Mouse (Mus musculus) mouse trophoblast stem cell (cell line): Measurements from ENCODE around the gene Prmt9.

ENCODE experiments used
- in situ Hi-C, 2 experiments: fragments of 300-500 bp; cut with MseI, MboI; formaldehyde crosslinking; loops; 2 replicates in 1 of 2; 3 replicates in 1 of 2; pipeline ENCODE4 v1.15.1; 2025

Prmt9 gene

DNA sequence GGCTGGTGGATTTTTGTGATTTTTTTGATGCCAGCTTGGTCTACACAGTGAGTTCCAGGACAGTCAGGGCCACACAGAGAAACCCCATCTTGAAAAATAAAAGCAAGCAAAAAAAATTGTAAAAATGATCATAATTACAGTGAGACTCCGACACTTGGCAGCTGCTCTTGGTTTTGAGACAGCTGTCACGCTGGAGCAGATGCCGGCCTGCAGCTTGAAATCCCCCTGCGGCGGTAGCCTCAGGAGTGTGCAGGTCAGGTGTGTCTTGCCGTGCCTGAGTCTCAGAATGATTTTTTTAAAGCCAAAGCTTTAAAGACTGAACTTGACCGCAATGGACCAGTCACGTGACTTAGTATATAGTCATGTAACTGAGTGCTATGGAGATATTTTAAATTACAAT is 23.1 kb upstream of the Prmt9 start:
- in situ Hi-C loops: loop anchor here in 1 of 2 experiments (10.0 kb wide), 1 partner anchor 101 kb away; no protein-coding TSS in a partner anchor

DNA sequence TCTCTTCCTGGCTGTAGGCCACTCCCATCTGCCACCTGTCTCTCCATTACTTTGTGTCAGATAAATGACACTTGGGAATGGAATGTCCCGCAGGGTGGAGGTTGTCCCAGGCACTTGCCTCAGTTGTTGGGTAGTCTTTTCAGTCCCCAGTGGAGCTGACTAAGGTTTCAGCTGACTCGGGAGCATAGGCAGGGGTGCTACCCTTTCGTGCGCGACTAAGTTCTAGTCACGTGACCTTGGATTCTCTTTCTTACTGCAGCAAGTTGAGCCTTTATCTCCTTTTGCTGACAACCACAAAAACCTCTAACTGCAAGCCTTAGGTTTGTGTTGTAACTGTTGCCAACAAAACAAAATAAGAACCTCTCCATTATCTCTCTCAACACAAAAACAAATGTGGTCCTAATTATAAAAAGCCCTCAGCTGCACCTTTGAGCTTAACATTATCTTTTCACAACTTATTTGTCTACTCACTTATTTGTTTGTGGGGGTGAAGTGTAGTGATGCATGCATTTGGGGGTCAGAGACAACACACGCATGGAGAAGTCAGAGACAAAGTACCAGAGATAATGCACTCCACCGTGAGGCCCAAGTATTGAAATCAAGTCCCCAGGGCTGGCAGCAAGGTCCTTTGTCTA is 14.7 kb upstream of the Prmt9 start:
- in situ Hi-C loops: no loop called here

- in situ Hi-C loops: no loop called here
Observed at GRCm38 (mm10) chr8:77535026-77535595, 14.1 kb upstream of the Prmt9 start.

DNA sequence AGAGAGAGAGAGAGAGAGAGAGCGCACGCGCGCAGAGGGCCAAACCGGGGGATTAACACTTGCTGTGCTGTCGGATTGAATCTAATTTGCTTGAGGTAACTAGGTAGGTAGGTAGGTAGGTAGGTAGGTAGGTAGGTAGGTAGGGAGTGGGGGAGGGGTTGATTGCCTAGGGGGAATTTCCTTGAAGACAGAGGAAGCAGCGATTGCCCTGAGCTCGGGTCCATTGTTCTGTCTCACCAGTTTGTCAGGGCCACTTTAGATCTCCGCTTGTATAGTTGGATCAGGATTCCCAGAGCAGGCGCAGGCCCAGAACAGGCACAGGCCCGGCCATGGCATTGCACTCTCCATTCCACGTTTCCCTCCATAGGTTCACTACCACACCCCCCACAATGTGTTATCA is 12.4 kb upstream of the Prmt9 start:
- in situ Hi-C loops: no loop called here

- in situ Hi-C loops: no loop called here
Observed at GRCm38 (mm10) chr8:77538256-77538655, 10.9 kb upstream of the Prmt9 start.

GRCm38 (mm10) chr8:77543152-77543777 is 5.9 kb upstream of the Prmt9 start:
- in situ Hi-C loops: no loop called here

- in situ Hi-C loops: no loop called here
Observed at GRCm38 (mm10) chr8:77544428-77544827, 4.8 kb upstream of the Prmt9 start.

DNA sequence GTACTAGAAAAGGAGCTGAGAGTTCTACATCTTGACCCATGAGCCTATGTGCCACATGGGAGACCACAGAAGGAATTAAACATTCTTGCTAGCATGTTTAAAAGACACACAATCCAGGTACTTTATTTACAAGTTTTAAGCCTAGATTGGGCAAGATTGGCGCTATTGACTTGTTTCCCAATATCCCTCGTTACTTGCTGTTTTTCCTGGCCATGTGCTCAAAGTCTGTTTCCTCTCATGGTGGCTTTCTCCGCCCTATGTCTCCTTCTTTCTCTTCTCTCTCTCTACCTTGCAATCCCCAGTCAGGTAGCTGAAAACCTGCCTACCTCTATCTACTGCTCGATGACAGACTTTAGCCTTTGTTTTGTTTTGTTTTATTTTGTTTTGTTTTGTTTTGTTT is 3.6 kb upstream of the Prmt9 start:
- in situ Hi-C loops: no loop called here

DNA sequence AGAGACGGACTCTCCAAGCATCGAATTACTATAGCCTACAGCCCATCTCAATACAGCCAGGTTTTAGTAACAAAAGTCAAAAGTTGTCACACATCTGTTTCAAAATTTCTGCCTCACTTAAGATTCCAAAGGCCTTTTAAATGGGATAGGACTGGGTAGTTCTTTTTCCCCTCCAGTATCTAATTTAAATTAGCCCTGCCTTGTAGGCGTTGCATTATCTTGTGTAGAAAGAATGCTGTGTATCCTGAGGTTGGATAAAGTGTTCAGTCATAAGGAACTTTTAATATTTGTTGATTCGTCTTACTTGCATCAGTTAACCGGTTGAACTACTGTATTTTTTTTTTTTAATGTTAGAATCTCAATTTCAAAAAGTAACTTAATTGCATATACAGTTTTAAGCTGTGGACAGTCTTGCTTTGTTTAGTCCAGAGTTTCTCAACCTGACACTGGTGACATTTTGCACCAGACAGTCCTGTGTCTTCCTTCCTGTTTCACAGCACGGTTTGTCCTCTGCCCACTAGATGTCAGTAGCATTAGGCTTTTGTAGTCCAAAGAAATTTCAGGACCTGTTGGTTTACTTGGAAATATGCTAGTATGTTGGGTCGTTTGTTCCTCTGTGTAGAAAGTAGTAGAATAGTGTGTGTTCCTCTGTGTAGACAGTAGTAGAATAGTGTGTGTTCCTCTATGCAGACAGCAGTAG is 834 bp downstream of the Prmt9 start:
- in situ Hi-C loops: no loop called here

GRCm38 (mm10) chr8:77552491-77552890 is 3.3 kb downstream of the Prmt9 start:
- in situ Hi-C loops: no loop called here

DNA sequence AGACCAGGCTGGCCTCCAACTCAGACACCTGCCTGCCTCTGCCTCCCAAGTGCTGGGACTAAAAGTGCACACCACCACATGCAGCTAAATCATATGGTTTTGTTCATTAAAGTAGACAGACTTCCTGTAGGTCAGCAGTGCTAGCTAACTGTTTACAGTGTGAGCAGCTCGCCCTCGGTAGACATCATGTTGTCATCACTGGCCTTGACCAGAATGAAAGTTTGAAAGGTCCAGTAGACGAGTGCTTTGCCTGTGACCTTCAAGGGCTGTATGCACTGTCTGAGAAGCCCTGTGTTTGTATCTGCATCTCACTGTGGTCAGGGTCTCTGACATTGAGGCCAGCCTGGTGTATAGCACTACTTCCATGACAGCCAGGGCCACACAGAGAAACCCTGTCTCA is 12.2 kb downstream of the Prmt9 start:
- in situ Hi-C loops: no loop called here

GRCm38 (mm10) chr8:77574229-77574628 is 25.0 kb downstream of the Prmt9 start:
- in situ Hi-C loops: no loop called here

- in situ Hi-C loops: no loop called here
Observed at GRCm38 (mm10) chr8:77577674-77578073, 28.5 kb downstream of the Prmt9 start.

DNA sequence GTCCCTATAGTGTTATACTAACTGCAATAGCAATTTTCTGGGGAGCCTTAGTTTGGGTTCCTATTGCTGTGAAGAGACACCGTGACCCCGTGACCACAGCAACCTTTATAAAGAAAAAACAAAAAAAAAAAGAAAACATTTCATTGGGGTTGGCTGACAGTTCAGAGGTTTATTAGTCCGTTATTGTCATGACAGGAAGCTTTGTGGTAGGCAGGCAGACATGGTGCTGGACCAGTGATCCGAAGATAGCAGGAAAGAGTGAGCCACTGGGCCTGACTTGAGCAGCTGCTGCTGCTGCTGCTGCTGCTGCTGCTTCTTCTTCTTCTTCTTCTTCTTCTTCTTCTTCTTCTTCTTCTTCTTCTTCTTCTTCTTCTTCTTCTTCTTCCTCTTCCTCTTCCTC is 35.0 kb downstream of the Prmt9 start:
- in situ Hi-C loops: no loop called here

- in situ Hi-C loops: no loop called here
Observed at GRCm38 (mm10) chr8:77609621-77610020, 60.4 kb downstream of the Prmt9 start.

- in situ Hi-C loops: no loop called here
Observed at GRCm38 (mm10) chr8:77610374-77610969, 61.3 kb downstream of the Prmt9 start, which contains the start of gene Tmem184c. Gene Tmem184c (minus strand): TSS chr8:77610698.

DNA sequence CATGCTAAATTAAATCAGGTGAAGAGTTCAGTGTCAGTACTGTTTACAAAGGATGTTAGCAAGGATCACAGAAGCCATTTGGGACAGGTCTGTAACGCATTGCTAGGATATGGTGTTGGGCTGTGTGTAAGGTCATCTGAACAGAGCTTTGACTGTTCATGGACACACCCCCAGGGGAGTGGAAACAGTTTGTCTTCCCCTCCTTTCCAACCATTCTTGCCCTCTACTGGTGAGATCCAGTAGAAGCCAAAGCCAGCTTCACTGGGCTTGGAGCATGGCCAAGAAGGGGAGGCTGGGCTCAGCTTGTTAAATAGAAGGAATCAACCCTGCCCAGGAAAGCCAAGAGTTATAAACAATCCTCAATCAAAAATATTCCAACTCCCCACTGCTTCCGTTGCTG is 68.7 kb downstream of the Prmt9 start:
- in situ Hi-C loops: no loop called here

GRCm38 (mm10) chr8:77623677-77624209 is 74.5 kb downstream of the Prmt9 start:
- in situ Hi-C loops: no loop called here

DNA sequence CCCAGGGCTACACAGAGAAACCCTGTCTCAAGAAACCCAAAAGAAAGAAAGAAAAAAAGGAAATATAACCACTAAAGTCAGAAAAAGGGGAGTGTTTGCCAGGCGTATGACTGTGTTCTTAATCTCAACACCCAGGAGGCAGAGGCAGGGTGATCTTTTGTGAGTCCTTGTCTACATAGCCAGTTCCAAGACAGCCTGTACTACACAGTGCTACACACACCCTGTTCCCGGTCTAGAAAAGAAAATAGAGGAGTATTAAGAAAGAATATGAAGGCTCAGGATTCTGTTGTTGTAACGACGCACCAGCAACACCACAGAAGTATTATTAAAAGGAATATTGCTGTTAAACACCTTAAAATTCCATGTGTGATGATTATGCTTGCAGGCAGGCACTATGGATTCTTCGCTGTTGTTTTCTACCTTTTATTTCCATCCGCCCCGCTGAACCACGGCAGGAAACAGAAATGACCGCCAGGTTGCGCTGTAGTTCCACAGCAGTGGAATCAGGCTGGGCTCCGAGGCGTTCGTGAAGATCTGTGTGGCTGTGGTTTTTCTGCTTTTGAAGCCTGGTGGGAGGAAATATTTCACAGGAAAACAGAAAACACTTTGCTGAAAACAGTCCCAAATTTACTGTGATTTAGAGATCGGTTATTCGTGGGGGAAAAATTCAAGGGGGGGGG is 80.8 kb downstream of the Prmt9 start:
- in situ Hi-C loops: loop anchor here (5.0 kb wide), 1 partner anchor 372 kb away; no protein-coding TSS in a partner anchor

GRCm38 (mm10) chr8:77630691-77631090 is 81.5 kb downstream of the Prmt9 start:
- in situ Hi-C loops: loop anchor here (5.0 kb wide), 1 partner anchor 372 kb away; no protein-coding TSS in a partner anchor
